Mouse (Mus musculus): ENCODE results near the gene 5730596B20Rik.

The 5730596B20Rik gene

GRCm38 (mm10) chr6:52200073-52200750 lies 22.9 kb downstream of the 5730596B20Rik start:
- no peak for DNase-seq (ENCODE audit: low spot score)

DNA sequence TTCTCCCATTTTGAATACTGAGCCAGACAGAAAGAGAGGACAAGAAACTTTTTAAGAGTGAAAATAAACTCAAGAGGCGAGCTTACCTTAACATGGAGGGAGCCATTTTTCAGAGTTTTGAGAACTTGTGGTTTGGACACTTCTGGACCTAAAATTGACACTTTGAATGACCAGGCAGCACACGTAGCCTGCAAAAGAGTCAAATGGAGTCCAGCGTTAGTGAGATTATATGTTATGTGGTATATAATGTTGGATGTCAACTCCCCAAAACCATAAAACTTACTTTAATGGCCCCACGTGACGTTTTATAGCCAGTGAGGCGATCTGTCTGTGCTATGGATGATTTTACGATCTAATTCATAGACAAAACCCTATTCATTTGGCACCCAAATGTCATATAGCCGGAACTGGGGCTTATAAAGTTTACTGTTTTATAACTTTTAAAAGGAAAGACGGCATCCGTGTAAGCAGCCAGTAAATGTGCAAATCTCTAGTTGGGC lies 23.5 kb downstream of the 5730596B20Rik start:
- DNase-seq (ENCODE audit: low spot score): no peak

DNA sequence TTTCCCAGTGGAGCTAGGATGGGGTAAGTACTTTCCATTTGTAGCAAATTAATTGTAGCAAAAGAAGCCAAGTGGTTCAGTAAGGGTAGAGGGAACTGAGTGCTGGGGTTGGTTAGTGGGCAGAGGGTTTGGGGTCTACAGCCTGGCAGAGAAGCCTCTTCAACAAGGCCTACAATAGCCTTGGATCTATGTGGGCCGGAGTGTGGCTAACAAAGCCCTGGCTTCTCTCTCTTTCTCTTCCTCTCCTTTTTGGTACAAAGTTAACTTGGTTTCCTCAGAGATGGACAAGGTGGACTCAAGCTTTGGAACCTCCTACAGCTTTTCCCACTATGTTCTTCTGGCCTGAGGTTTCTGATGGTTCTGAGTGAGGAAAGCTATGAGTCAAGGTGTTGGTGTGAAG lies 24.0 kb downstream of the 5730596B20Rik start:
- no peak for DNase-seq (ENCODE audit: low spot score)

DNA sequence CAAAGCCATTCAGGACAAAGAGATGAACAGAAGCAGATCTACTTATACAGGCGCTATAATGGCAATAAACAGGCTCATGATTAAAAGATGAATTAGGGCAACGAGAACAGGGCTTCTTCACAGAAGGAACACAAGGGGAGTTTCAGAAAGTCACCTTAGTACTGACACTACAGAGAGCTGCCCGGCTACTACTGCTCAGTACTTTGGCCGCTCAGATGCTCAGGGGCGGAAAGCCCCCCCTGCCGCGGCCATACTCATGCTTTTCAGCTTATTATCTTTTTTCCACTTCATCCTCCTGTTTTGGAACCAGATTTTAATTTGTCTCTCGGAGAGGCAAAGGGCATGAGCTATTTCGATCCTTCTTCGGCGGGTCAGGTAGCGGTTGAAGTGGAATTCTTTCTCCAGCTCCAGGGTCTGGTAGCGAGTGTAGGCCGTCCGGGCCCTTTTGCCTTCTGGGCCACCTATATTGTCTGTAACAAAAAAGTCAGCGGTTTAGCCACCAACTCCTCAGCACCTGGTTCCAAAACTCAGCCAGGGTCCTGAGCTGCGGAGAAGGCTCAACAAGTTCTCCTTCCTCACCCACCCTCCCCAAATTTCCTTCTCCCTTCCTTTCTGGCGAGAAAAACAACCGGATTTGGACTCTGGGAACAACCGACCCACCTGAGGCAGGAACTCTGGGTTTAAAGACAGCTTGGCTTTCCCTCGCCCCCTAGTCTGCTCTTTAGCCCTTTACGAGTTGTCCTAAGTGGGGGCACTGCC lies 25.2 kb downstream of the 5730596B20Rik start:
- DNase-seq (ENCODE audit: low spot score): no peak

- no peak for DNase-seq (ENCODE audit: low spot score)
Observed at GRCm38 (mm10) chr6:52203121-52203370, 25.7 kb downstream of the 5730596B20Rik start.

- DNase-seq (ENCODE audit: low spot score): no peak
Observed at GRCm38 (mm10) chr6:52203371-52204049, 26.2 kb downstream of the 5730596B20Rik start.

DNA sequence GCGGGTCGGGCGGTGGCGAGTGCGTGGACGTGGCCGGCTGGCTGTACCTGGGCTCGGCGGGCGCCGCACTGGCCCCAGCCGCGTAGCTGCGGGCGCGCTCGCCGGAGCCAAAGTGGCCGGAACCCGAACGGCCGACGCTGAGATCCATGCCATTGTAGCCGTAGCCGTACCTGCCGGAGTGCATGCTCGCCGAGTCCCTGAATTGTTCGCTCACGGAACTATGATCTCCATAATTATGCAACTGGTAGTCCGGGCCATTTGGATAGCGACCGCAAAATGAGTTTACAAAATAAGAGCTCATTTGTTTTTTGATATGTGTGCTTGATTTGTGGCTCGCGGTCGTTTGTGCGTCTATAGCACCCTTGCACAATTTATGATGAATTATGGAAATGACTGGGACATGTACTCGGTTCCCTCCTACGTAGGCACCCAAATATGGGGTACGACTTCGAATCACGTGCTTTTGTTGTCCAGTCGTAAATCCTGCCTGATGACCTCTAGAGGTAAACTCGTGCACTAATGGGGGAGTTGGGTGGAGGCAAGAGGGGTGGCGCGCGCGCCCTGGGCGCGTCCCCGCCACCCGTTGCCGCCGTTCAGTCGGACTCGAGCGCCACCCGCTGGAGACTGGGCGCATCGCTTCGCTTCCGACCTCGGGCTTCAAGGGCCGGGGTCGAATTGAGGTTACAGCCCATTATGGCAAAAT lies 26.9 kb downstream of the 5730596B20Rik start, which contains the start of gene Hoxa5:
Gene Hoxa5, minus strand, starts transcription at position 538 of the 703 bp plus-strand sequence.
- peak; percentile 74 for DNase-seq (ENCODE audit: low spot score)

- DNase-seq (ENCODE audit: low spot score): no peak
Observed at GRCm38 (mm10) chr6:52205221-52205620, 27.9 kb downstream of the 5730596B20Rik start.

DNA sequence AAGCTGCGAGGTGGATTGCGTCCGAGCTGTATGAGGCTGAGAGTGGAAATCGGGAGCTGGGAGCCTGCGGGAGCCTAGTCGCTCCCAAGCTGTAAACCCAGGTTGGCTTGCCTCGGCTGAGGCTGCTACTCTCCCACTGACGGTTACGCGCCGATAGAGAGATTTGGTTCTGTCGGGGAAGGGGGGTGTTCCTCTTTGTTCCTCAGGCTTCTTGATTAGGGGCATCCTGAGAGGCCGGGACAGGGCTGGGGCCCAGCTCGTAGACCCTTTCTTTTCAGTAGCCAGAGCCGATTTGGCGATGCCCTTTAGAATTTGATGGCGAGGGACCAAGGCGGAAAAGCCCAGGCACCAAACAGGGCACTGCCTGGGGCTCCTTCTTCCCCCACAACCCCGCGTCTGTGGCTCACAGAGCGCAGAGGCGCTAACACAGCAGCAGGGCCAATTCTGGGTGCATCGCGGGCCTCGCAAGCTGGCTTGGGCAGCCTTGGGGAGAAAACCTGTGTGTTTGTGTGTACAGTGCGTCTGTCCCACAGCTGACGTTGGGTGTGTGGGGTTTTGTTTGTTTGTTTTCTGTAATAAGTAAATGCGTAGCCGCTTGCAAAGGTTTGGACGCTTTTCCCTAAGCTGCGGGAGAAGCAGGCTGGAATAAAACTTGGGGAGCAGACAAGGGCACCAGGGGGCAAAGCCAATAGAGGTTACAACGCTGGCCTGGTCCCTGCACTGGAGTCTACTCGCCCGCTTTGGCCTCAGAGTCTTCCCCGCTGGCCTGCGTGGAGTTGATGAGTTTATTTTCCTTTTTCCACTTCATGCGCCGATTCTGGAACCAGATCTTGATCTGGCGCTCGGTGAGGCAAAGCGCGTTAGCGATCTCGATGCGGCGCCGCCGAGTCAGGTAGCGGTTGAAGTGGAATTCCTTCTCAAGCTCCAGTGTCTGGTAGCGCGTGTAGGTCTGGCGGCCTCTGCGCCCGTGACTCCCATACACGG lies 28.6 kb downstream of the 5730596B20Rik start:
- DNase-seq (ENCODE audit: low spot score): no peak

DNA sequence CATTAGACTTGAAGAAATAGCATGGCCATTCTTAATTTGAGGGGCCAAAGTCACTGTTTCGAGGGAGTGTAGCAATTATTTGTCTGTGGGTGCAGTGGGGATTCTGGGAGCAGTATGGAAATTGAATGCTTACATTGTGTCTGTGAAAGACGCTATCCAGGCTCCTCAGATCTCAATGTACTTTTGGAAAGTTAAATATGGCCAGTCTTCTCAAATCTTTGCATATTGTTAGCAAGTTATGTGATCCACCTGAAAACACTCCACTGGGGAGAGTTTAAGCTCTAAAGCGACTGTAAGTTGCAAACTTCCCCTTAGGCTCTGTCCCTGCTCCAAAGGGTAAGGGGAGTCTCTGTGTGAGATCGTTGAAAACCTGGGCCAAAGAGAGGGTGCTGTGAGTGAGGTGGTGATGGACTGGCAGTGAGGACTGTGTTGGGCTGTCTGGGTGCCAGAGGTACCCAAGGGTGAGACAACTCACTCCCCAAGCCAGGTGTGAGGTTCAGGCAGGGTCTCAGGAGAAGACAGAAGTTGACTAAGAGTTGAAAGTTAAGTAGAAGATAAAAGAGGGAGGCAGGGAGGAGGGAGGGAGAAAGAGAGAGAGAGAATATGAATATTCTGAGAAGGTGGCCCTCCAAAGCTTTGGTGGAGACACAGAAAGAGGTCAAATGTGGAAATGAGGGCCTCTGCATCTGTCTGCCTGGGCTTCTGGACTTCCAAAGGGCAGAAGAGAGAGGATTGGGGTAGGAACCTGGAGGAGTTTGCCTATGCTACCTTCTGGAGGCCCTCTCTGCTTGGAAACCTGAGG lies 29.8 kb downstream of the 5730596B20Rik start:
- no peak for DNase-seq (ENCODE audit: low spot score)

DNA sequence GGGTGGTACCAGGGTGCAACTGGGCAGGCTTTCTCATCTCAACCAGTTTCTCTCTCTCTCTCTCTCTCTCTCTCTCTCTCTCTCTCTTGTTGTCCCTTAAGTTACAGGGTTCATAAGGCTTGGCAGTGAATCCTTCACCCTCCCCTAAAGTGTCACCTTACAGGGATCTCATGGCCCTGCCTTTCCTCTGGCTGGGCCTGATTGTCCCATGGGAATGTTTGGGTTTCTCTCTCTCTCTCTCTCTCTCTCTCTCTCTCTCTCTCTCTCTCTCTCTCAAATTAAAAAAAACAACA lies 30.3 kb downstream of the 5730596B20Rik start:
- DNase-seq (ENCODE audit: low spot score): no peak

- peak; percentile 69 for DNase-seq (ENCODE audit: low spot score)
Observed at GRCm38 (mm10) chr6:52208072-52208867, 31.0 kb downstream of the 5730596B20Rik start, which contains the start of gene Hoxa6. Hoxa6 (minus strand) TSS chr6:52208722.

- no peak for DNase-seq (ENCODE audit: low spot score)
Observed at GRCm38 (mm10) chr6:52208868-52209684, 31.8 kb downstream of the 5730596B20Rik start.

DNA sequence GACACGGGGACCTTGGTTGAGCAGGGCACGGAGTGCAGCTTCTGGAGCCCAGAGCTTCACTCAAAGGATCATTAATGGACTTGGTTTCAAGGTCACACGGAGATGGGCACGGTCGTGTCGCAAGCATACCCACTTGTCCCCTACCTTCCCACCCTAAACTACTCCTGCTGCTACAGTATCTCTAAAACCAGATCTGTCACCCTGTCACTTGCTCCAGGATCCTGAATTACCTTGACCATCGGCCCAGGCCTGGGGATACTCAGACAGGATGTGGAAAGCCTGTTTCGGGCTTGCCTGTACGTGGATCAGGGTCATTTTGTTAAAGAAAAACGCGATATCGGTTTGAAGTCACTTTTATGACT lies 32.4 kb downstream of the 5730596B20Rik start:
- no peak for DNase-seq (ENCODE audit: low spot score)

- DNase-seq (ENCODE audit: low spot score): peak; percentile 86
Observed at GRCm38 (mm10) chr6:52211170-52211935, 34.1 kb downstream of the 5730596B20Rik start.

GRCm38 (mm10) chr6:52211961-52212360 lies 34.7 kb downstream of the 5730596B20Rik start:
- no peak for DNase-seq (ENCODE audit: low spot score)

DNA sequence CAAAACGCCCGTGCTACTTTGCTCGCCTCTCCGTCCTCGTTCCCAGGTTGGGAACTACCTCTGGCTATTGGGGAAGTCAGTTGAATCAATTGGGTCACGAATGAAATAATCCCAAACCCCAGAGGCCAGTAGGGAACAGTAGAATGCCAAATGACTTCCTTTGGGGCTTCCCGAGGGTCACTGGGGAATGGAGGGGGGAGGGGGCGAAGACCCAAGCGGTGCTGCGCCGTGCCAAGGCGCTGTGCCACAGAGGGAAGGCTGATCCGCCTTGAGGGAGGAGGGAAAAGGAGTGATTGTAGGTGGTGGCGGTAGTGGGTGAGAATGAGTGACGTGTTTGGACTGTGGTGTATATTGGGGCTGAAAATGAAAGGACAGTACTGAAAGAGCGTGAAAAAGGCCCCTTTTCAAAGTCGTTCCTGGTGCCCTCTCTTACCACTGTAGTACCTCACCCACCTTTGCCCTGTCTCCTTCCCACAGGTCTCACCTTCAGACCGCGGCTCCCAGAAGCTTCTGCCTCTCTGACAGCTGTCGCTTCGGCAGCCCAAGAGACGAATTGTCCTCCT lies 35.3 kb downstream of the 5730596B20Rik start:
- peak; percentile 40 for DNase-seq (ENCODE audit: low spot score)

Data from urinary bladder, postnatal 14 days (tissue).